Mouse (Mus musculus) embryonic facial prominence, embryonic 11.5 days (tissue): ENCODE results near the gene Acer1. TPM values are rescaled to one million over a fixed set of nuclear protein-coding genes. Genes with fewer than 3 reads are reported as not detected.
"Not testable (repeated sequence)": the region's sequence is repeated elsewhere in the genome, so short reads cannot be mapped to it uniquely, and the experiment has no call there.

ENCODE experiments used
- ATAC-seq: fragments of 200-750 bp; cut with Nextera tagmentation; replicated peaks from 2 replicates; pipeline ENCODE4 v1.8.0; 2017; ENCODE audit warnings: low read depth; ENCODE audit not compliant: insufficient number of reproducible peaks, low FRiP score, low TSS enrichment
- DNase-seq: peaks from one replicate; pipeline ENCODE4 v3.0.0-alpha.2; 2015; ENCODE audit warnings: low spot score
- H3K27ac ChIP-seq: fragments of 300-500 bp; sonication (generic); replicated peaks from 2 replicates; pipeline ENCODE4 v1.5.1; 2014; ENCODE audit warnings: mild to moderate bottlenecking, low read depth, low read length, control low read depth
- H3K27me3 ChIP-seq: fragments of 300-500 bp; sonication (generic); 2 replicates; pipeline ENCODE4 v1.6.1; 2014; ENCODE audit warnings: mild to moderate bottlenecking, low read length, moderate library complexity, mixed read lengths; ENCODE audit not compliant: control insufficient read depth, insufficient read depth
- H3K36me3 ChIP-seq: fragments of 300-500 bp; sonication (generic); replicated peaks from 2 replicates; pipeline ENCODE4 v1.6.1; 2014; ENCODE audit warnings: low read depth, mild to moderate bottlenecking, low read length, moderate library complexity, mixed read lengths; ENCODE audit not compliant: control insufficient read depth, insufficient read depth
- H3K4me1 ChIP-seq: fragments of 300-500 bp; sonication (generic); 2 replicates; pipeline ENCODE4 v1.6.1; 2014; ENCODE audit warnings: low read length, mixed read lengths; ENCODE audit not compliant: control insufficient read depth, insufficient read depth
- H3K4me2 ChIP-seq: fragments of 300-500 bp; sonication (generic); 2 replicates; pipeline ENCODE4 v1.6.1; 2014; ENCODE audit warnings: low read depth, mild to moderate bottlenecking, control low read depth, low read length, moderate library complexity
- H3K4me3 ChIP-seq: fragments of 300-500 bp; sonication (generic); 2 replicates; pipeline ENCODE4 v1.5.1; 2014; ENCODE audit warnings: low read depth, low read length, control low read depth
- H3K9ac ChIP-seq: fragments of 300-500 bp; sonication (generic); replicated peaks from 2 replicates; pipeline ENCODE4 v1.6.1; 2014; ENCODE audit warnings: mild to moderate bottlenecking, control low read depth, low read length
- H3K9me3 ChIP-seq: fragments of 300-500 bp; sonication (generic); replicated peaks from 2 replicates; pipeline ENCODE4 v1.6.1; 2016; ENCODE audit warnings: mild to moderate bottlenecking, low read length, inconsistent platforms, mixed read lengths; ENCODE audit not compliant: control insufficient read depth
- WGBS: fragments of 180-500 bp; shearing (Covaris S2); extraction: QIAGEN DNeasy Blood & Tissue Kit; methylation state at CpG from one replicate; pipeline ENCODE4 v1.1.7; 2014; 5-methylcytosine and 5-hydroxymethylcytosine counted together
- polyA plus RNA-seq: library from polyadenylated mRNA; unstranded; fragments of >200 nt; fragmentation: Nextera tagmentation; extraction: Ambion mirVana; gene quantifications from 2 replicates; pipeline ENCODE4 v1.2.1, GENCODE M21; 2014

The Acer1 gene
- polyA plus RNA-seq, 1 experiment from 2014 or later = not detected

- peaks cover 3% of the 10 kb centered on the region for H3K36me3 ChIP-seq
- H3K9me3 ChIP-seq = no peaks in the 10 kb centered on the region
- H3K9ac ChIP-seq = no peak overlapping the region
- H3K4me3 ChIP-seq = no peak overlapping the region
- no peak overlapping the region for H3K27ac ChIP-seq
- H3K4me1 ChIP-seq = no peaks in the 10 kb centered on the region
- DNase-seq (no peak), ATAC-seq (no peak)
- H3K27me3 ChIP-seq = no peaks in the 10 kb centered on the region
- no peak overlapping the region for H3K4me2 ChIP-seq
Observed at GRCm38 (mm10) chr17:56913444-56913843, 68.5 kb downstream of the Acer1 start.

GRCm38 (mm10) chr17:56913023-56913422, 68.9 kb downstream of the Acer1 start:
- WGBS = 95% methylated on average over 3 of the region's 3 CpGs
- Histone ChIP-seq H3K9ac (no peak overlapping the region), H3K4me2 (no peak overlapping the region), H3K27ac (no peak overlapping the region), H3K36me3 (peaks cover 3% of the 10 kb centered on the region), H3K27me3 (no peaks in the 10 kb centered on the region), H3K4me1 (no peaks in the 10 kb centered on the region), H3K4me3 (no peak overlapping the region), H3K9me3 (no peaks in the 10 kb centered on the region)
- DNase-seq (no peak), ATAC-seq (no peak)

- H3K36me3 ChIP-seq, H3K4me2 ChIP-seq, H3K9me3 ChIP-seq, H3K4me3 ChIP-seq, H3K27ac ChIP-seq, H3K27me3 ChIP-seq, DNase-seq, ATAC-seq, H3K4me1 ChIP-seq, H3K9ac ChIP-seq: not testable (repeated sequence)
- WGBS = 93% methylated on average over 2 of the region's 2 CpGs
Observed at GRCm38 (mm10) chr17:56909764-56910163, 72.2 kb downstream of the Acer1 start.

GRCm38 (mm10) chr17:56907887-56908286, 74.0 kb downstream of the Acer1 start:
- Histone ChIP-seq H3K4me3 (no peak overlapping the region), H3K27me3 (no peaks in the 10 kb centered on the region), H3K4me2 (no peak overlapping the region), H3K9ac (no peak overlapping the region), H3K36me3 (no peaks in the 10 kb centered on the region; the same call in none of the 2 replicates), H3K4me1 (no peaks in the 10 kb centered on the region), H3K27ac (no peak overlapping the region), H3K9me3 (no peaks in the 10 kb centered on the region)
- DNase-seq (no peak), ATAC-seq (no peak)
- 89% methylated on average over 9 of the region's 9 CpGs for WGBS

- 92% methylated on average over 5 of the region's 5 CpGs for WGBS
- H3K4me3 ChIP-seq = no peak overlapping the region
- DNase-seq (no peak), ATAC-seq (no peak)
- H3K4me2 ChIP-seq = no peak overlapping the region
- peaks cover 3% of the 10 kb centered on the region for H3K36me3 ChIP-seq
- no peaks in the 10 kb centered on the region for H3K27me3 ChIP-seq
- no peak overlapping the region for H3K9ac ChIP-seq
- H3K9me3 ChIP-seq = no peaks in the 10 kb centered on the region
- H3K27ac ChIP-seq = no peak overlapping the region
- no peaks in the 10 kb centered on the region for H3K4me1 ChIP-seq
Observed at GRCm38 (mm10) chr17:56907096-56907495, 74.8 kb downstream of the Acer1 start.

GRCm38 (mm10) chr17:56906166-56906565, 75.8 kb downstream of the Acer1 start:
- Histone ChIP-seq H3K9me3 (no peaks in the 10 kb centered on the region), H3K27me3 (no peaks in the 10 kb centered on the region), H3K9ac (no peak overlapping the region), H3K4me3 (no peak overlapping the region), H3K27ac (no peak overlapping the region), H3K36me3 (peaks cover 5% of the 10 kb centered on the region), H3K4me1 (no peaks in the 10 kb centered on the region), H3K4me2 (no peak overlapping the region)
- 90% methylated on average over 3 of the region's 3 CpGs for WGBS
- no peak for DNase-seq
- ATAC-seq = no peak

Other genes starting within 250 kb of the Acer1 start
- 6.7 and 7.8 TPM in 2 replicates for gene Nrtn, start 224.6 kb downstream of the Acer1 start, polyA plus RNA-seq
- gene Dus3l, start 217.4 kb downstream of the Acer1 start, polyA plus RNA-seq = 30.1 and 32.3 TPM in 2 replicates
- gene Prr22, start 211.9 kb downstream of the Acer1 start, polyA plus RNA-seq = 0.66 and 0.72 TPM in 2 replicates
- gene Rfx2, start 151.1 kb downstream of the Acer1 start, polyA plus RNA-seq = 2.3 and 2.4 TPM in 2 replicates
- not detected in 2 replicates for gene Acsbg2, start 107.7 kb downstream of the Acer1 start, polyA plus RNA-seq
- 0.13 and 0.22 TPM in 2 replicates for gene 1700061G19Rik, start 106.6 kb downstream of the Acer1 start, polyA plus RNA-seq
- 26.8 and 27.2 TPM in 2 replicates for gene Mllt1, start 46.7 kb downstream of the Acer1 start, polyA plus RNA-seq
- gene Clpp, start 8.2 kb upstream of the Acer1 start, polyA plus RNA-seq = 148 and 159 TPM in 2 replicates
- 39.5 and 40.2 TPM in 2 replicates for gene Alkbh7, start 15.2 kb upstream of the Acer1 start, polyA plus RNA-seq
- not detected in 2 replicates for gene Pspn, start 17.9 kb upstream of the Acer1 start, polyA plus RNA-seq
- gene Gtf2f1, start 29.2 kb upstream of the Acer1 start, polyA plus RNA-seq = 70.1 and 71.1 TPM in 2 replicates
- gene Gm17949, start 29.3 kb upstream of the Acer1 start, polyA plus RNA-seq = 0.18 TPM in 1 of 2 replicates, not detected in the other
- gene Khsrp, start 49.4 kb upstream of the Acer1 start, polyA plus RNA-seq = 38.7 and 40.0 TPM in 2 replicates
- not detected in 2 replicates for gene Slc25a41, start 59.5 kb upstream of the Acer1 start, polyA plus RNA-seq
- gene Crb3, start 77.0 kb upstream of the Acer1 start, polyA plus RNA-seq = 5.1 and 5.3 TPM in 2 replicates
- 7.1 and 7.3 TPM in 2 replicates for gene Slc25a23, start 77.7 kb upstream of the Acer1 start, polyA plus RNA-seq
- gene Dennd1c, start 96.4 kb upstream of the Acer1 start, polyA plus RNA-seq = 1.5 and 1.6 TPM in 2 replicates
- 39.9 and 51.6 TPM in 2 replicates for gene Tubb4a, start 105.7 kb upstream of the Acer1 start, polyA plus RNA-seq
- 5.2 and 5.6 TPM in 2 replicates for gene Tnfsf9, start 123.2 kb upstream of the Acer1 start, polyA plus RNA-seq
- gene Cd70, start 167.7 kb upstream of the Acer1 start, polyA plus RNA-seq = not detected in 2 replicates
- gene Tnfsf14, start 212.1 kb upstream of the Acer1 start, polyA plus RNA-seq = 0.25 TPM in 1 of 2 replicates, not detected in the other
- gene C3, start 246.0 kb upstream of the Acer1 start, polyA plus RNA-seq = 0.35 and 0.46 TPM in 2 replicates